Mouse (Mus musculus) liver, postnatal 0 days (tissue): ENCODE data around the gene Ift22.

Experiments
- CTCF ChIP-seq: sonication (generic); IDR thresholded peaks from 2 replicates; pipeline ENCODE4 v1.5.1; 2016; ENCODE audit warnings: antibody characterized with exemption, low read depth
- EP300 ChIP-seq: IDR thresholded peaks from 2 replicates; pipeline ENCODE4 v1.6.1; 2016; ENCODE audit warnings: antibody characterized with exemption, low read depth, mild to moderate bottlenecking

GRCm38 (mm10) chr5:136904621-136905020 lies 3.3 kb upstream of the Ift22 start:
- TF ChIP-seq CTCF (no peak), EP300 (no peak)
